Mouse (Mus musculus): Measurements from ENCODE around the gene Tmem41a. TPM values are rescaled to one million over a fixed set of nuclear protein-coding genes. Genes with fewer than 3 reads are reported as not detected.

Gene Tmem41a
- polyA plus RNA-seq, 1 experiment from 2014 or later = 50.9 TPM

- WGBS = 92% methylated on average over 4 of the region's 4 CpGs
- Histone ChIP-seq H3K27me3 (replicated peaks; ENCODE audit: control insufficient read depth, insufficient read depth, low read length) (no peaks in the 10 kb centered on the region), H3K36me3 (ENCODE audit: control insufficient read depth, insufficient read depth, low read length) (no peaks in the 10 kb centered on the region), H3K9me3 (ENCODE audit: control insufficient read depth, low read length) (no peaks in the 10 kb centered on the region), H3K27ac (ENCODE audit: low read depth, low read length) (no peak overlapping the region), H3K4me3 (ENCODE audit: low read depth, low read length) (no peak overlapping the region), H3K4me2 (no peak overlapping the region), H3K9ac (ENCODE audit: low read depth, low read length) (no peak overlapping the region), H3K4me1 (replicated peaks; ENCODE audit: control insufficient read depth, insufficient read depth, low read length) (no peaks in the 10 kb centered on the region)
- ATAC-seq (replicated peaks; ENCODE audit: low FRiP score) = no peak
- no peak for DNase-seq (ENCODE audit: low spot score)
These were observed 36.2 kb upstream of the Tmem41a start for GRCm38 (mm10) chr16:21983581-21983980.

DNA sequence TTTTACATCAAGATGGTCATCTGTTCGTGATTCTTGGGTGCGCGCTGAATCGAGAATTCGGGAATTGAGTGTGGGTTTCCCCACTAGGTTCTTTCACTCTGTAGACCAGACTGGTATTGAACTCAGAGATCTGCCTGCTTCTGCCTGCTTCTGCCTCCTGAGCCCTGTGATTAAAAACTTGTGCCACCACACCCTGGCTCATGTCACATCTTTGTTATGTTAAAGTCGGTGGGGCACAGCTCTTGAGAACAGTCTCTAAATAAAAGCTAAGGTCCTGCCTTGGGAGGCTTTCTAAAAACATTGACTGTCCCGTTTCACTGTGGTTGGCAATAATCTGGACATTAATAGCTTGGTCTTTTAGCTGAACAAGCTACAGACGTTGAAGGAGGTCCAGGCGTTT, 35.8 kb upstream of the Tmem41a start:
- DNase-seq (ENCODE audit: low spot score) = no peak
- ATAC-seq (replicated peaks; ENCODE audit: low FRiP score) = no peak
- Histone ChIP-seq H3K36me3 (ENCODE audit: control insufficient read depth, insufficient read depth, low read length) (no peaks in the 10 kb centered on the region), H3K9me3 (ENCODE audit: control insufficient read depth, low read length) (no peaks in the 10 kb centered on the region), H3K27ac (ENCODE audit: low read depth, low read length) (no peak overlapping the region), H3K4me3 (ENCODE audit: low read depth, low read length) (no peak overlapping the region), H3K4me1 (replicated peaks; ENCODE audit: control insufficient read depth, insufficient read depth, low read length) (no peaks in the 10 kb centered on the region), H3K4me2 (no peak overlapping the region), H3K27me3 (replicated peaks; ENCODE audit: control insufficient read depth, insufficient read depth, low read length) (no peaks in the 10 kb centered on the region), H3K9ac (ENCODE audit: low read depth, low read length) (no peak overlapping the region)
- WGBS = 91% methylated on average over 9 of the region's 9 CpGs

- Histone ChIP-seq H3K36me3 (ENCODE audit: control insufficient read depth, insufficient read depth, low read length) (no peaks in the 10 kb centered on the region), H3K27me3 (replicated peaks; ENCODE audit: control insufficient read depth, insufficient read depth, low read length) (peaks cover 5% of the 10 kb centered on the region; the same call in 1 of the 2 replicates), H3K9ac (ENCODE audit: low read depth, low read length) (no peak overlapping the region), H3K4me3 (ENCODE audit: low read depth, low read length) (no peak overlapping the region), H3K9me3 (ENCODE audit: control insufficient read depth, low read length) (no peaks in the 10 kb centered on the region), H3K4me2 (no peak overlapping the region), H3K27ac (ENCODE audit: low read depth, low read length) (no peak overlapping the region), H3K4me1 (replicated peaks; ENCODE audit: control insufficient read depth, insufficient read depth, low read length) (no peaks in the 10 kb centered on the region; the same call in 1 of the 2 replicates)
- DNase-seq (ENCODE audit: low spot score) = no peak
- WGBS = 72% methylated on average over 5 of the region's 5 CpGs
- ATAC-seq (replicated peaks; ENCODE audit: low FRiP score) = no peak
These were observed 30.0 kb upstream of the Tmem41a start for GRCm38 (mm10) chr16:21977347-21977746.

GRCm38 (mm10) chr16:21976203-21976602, 28.9 kb upstream of the Tmem41a start:
- no peak for ATAC-seq (replicated peaks; ENCODE audit: low FRiP score)
- DNase-seq (ENCODE audit: low spot score) = no peak
- no peaks in the 10 kb centered on the region; the same call in 1 of the 2 replicates for H3K4me1 ChIP-seq (replicated peaks; ENCODE audit: control insufficient read depth, insufficient read depth, low read length)
- no peak overlapping the region for H3K9ac ChIP-seq (ENCODE audit: low read depth, low read length)
- no peaks in the 10 kb centered on the region for H3K36me3 ChIP-seq (ENCODE audit: control insufficient read depth, insufficient read depth, low read length)
- peaks cover 5% of the 10 kb centered on the region; the same call in 1 of the 2 replicates for H3K27me3 ChIP-seq (replicated peaks; ENCODE audit: control insufficient read depth, insufficient read depth, low read length)
- H3K4me2 ChIP-seq = peak overlapping the region; percentile 30; the same call in 1 of the 2 replicates
- 6% methylated on average over 16 of the region's 16 CpGs for WGBS
- H3K27ac ChIP-seq (ENCODE audit: low read depth, low read length) = no peak overlapping the region
- H3K9me3 ChIP-seq (ENCODE audit: control insufficient read depth, low read length) = no peaks in the 10 kb centered on the region
- H3K4me3 ChIP-seq (ENCODE audit: low read depth, low read length) = no peak overlapping the region

GRCm38 (mm10) chr16:21971446-21971845, 24.1 kb upstream of the Tmem41a start:
- Histone ChIP-seq H3K9ac (ENCODE audit: low read depth, low read length) (no peak overlapping the region), H3K27me3 (replicated peaks; ENCODE audit: control insufficient read depth, insufficient read depth, low read length) (peaks cover 5% of the 10 kb centered on the region; the same call in 1 of the 2 replicates), H3K4me2 (no peak overlapping the region), H3K4me3 (ENCODE audit: low read depth, low read length) (no peak overlapping the region), H3K27ac (ENCODE audit: low read depth, low read length) (no peak overlapping the region), H3K9me3 (ENCODE audit: control insufficient read depth, low read length) (no peaks in the 10 kb centered on the region), H3K36me3 (ENCODE audit: control insufficient read depth, insufficient read depth, low read length) (no peaks in the 10 kb centered on the region), H3K4me1 (replicated peaks; ENCODE audit: control insufficient read depth, insufficient read depth, low read length) (no peaks in the 10 kb centered on the region; the same call in 1 of the 2 replicates)
- ATAC-seq (replicated peaks; ENCODE audit: low FRiP score) (no peak), DNase-seq (ENCODE audit: low spot score) (no peak)
- 71% methylated on average over 4 of the region's 4 CpGs for WGBS

DNA sequence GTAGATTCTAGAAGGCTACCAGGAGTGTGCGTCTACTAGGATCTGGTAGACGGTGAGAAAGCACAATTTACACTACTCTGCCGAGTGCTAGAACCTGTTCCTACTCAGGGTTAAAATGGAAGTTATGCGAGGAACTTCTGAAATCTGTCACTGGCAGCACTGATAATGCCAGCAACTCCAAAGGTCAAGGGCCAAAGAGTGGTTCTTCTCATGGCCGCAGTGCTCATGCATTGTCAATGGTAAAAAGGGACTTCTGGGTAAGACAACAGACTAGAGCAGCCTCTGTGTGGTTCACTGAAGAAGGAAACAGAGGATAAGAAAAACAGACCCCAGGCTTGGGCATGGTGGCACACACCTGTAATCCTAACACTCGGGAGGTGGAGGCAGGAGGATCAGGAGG, 23.2 kb upstream of the Tmem41a start:
- H3K4me3 ChIP-seq (ENCODE audit: low read depth, low read length) = no peak overlapping the region
- DNase-seq (ENCODE audit: low spot score) = no peak
- H3K36me3 ChIP-seq (ENCODE audit: control insufficient read depth, insufficient read depth, low read length) = no peaks in the 10 kb centered on the region
- H3K4me1 ChIP-seq (replicated peaks; ENCODE audit: control insufficient read depth, insufficient read depth, low read length) = no peaks in the 10 kb centered on the region; the same call in 1 of the 2 replicates
- no peak overlapping the region for H3K4me2 ChIP-seq
- ATAC-seq (replicated peaks; ENCODE audit: low FRiP score) = no peak
- peaks cover 3% of the 10 kb centered on the region; the same call in 1 of the 2 replicates for H3K27me3 ChIP-seq (replicated peaks; ENCODE audit: control insufficient read depth, insufficient read depth, low read length)
- no peak overlapping the region for H3K27ac ChIP-seq (ENCODE audit: low read depth, low read length)
- H3K9ac ChIP-seq (ENCODE audit: low read depth, low read length) = no peak overlapping the region
- WGBS = 67% methylated on average over 6 of the region's 6 CpGs
- no peaks in the 10 kb centered on the region for H3K9me3 ChIP-seq (ENCODE audit: control insufficient read depth, low read length)

- 80% methylated on average over 5 of the region's 5 CpGs for WGBS
- H3K27me3 ChIP-seq (replicated peaks; ENCODE audit: control insufficient read depth, insufficient read depth, low read length) = no peaks in the 10 kb centered on the region
- H3K9ac ChIP-seq (ENCODE audit: low read depth, low read length) = no peak overlapping the region
- no peak overlapping the region for H3K27ac ChIP-seq (ENCODE audit: low read depth, low read length)
- H3K9me3 ChIP-seq (ENCODE audit: control insufficient read depth, low read length) = no peaks in the 10 kb centered on the region
- DNase-seq (ENCODE audit: low spot score) (no peak), ATAC-seq (replicated peaks; ENCODE audit: low FRiP score) (no peak)
- H3K4me1 ChIP-seq (replicated peaks; ENCODE audit: control insufficient read depth, insufficient read depth, low read length) = no peaks in the 10 kb centered on the region; the same call in 1 of the 2 replicates
- no peaks in the 10 kb centered on the region for H3K36me3 ChIP-seq (ENCODE audit: control insufficient read depth, insufficient read depth, low read length)
- no peak overlapping the region for H3K4me2 ChIP-seq
- H3K4me3 ChIP-seq (ENCODE audit: low read depth, low read length) = no peak overlapping the region
These were observed 22.5 kb upstream of the Tmem41a start for GRCm38 (mm10) chr16:21969874-21970273.

DNA sequence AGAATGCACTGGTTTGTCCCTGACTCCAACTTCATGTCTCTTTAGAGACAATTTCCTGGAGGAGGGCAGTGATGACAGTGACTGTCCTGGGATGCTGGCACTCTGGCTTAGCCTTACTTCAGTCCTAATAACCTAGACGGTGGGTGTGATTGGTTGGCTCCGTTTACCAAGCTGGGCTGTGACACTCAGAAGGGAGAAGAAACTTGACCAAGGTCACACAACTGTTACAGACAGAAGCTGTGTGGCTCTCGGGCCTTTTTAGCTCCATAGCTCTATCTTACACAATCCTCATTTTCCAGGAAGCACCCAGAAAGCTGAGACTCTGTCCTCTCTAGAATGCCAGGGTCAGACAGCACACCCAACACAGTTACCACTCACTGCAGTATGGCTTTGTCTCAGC, 18.2 kb upstream of the Tmem41a start:
- DNase-seq (ENCODE audit: low spot score) (no peak), ATAC-seq (replicated peaks; ENCODE audit: low FRiP score) (no peak)
- no peak overlapping the region for H3K27ac ChIP-seq (ENCODE audit: low read depth, low read length)
- WGBS = 76% methylated on average over 3 of the region's 3 CpGs
- no peak overlapping the region for H3K4me2 ChIP-seq
- no peaks in the 10 kb centered on the region for H3K36me3 ChIP-seq (ENCODE audit: control insufficient read depth, insufficient read depth, low read length)
- no peaks in the 10 kb centered on the region for H3K4me1 ChIP-seq (replicated peaks; ENCODE audit: control insufficient read depth, insufficient read depth, low read length)
- no peak overlapping the region for H3K9ac ChIP-seq (ENCODE audit: low read depth, low read length)
- no peak overlapping the region for H3K4me3 ChIP-seq (ENCODE audit: low read depth, low read length)
- no peaks in the 10 kb centered on the region for H3K27me3 ChIP-seq (replicated peaks; ENCODE audit: control insufficient read depth, insufficient read depth, low read length)
- H3K9me3 ChIP-seq (ENCODE audit: control insufficient read depth, low read length) = no peaks in the 10 kb centered on the region

GRCm38 (mm10) chr16:21955591-21955990, 8.2 kb upstream of the Tmem41a start:
- ATAC-seq (replicated peaks; ENCODE audit: low FRiP score) (no peak), DNase-seq (ENCODE audit: low spot score) (no peak)
- Histone ChIP-seq H3K4me2 (no peak overlapping the region), H3K4me1 (replicated peaks; ENCODE audit: control insufficient read depth, insufficient read depth, low read length) (no peaks in the 10 kb centered on the region), H3K27me3 (replicated peaks; ENCODE audit: control insufficient read depth, insufficient read depth, low read length) (no peaks in the 10 kb centered on the region), H3K9ac (ENCODE audit: low read depth, low read length) (no peak overlapping the region), H3K9me3 (ENCODE audit: control insufficient read depth, low read length) (no peaks in the 10 kb centered on the region), H3K27ac (ENCODE audit: low read depth, low read length) (no peak overlapping the region), H3K4me3 (ENCODE audit: low read depth, low read length) (no peak overlapping the region), H3K36me3 (ENCODE audit: control insufficient read depth, insufficient read depth, low read length) (no peaks in the 10 kb centered on the region)
- 77% methylated on average over 12 of the region's 12 CpGs for WGBS

Data from liver, embryonic 11.5 days (tissue).